Mouse (Mus musculus) C2C12 (cell line): ENCODE measurements around the gene Qtrt1.

Source experiments
- CTCF ChIP-seq: IDR thresholded peaks from one replicate; pipeline ENCODE4 v1.5.1; 2011; ENCODE audit not compliant: control insufficient read depth, insufficient read depth, insufficient read length
- FOSL1 ChIP-seq: IDR thresholded peaks from one replicate; pipeline ENCODE4 v1.8.0; 2011; ENCODE audit warnings: mild to moderate bottlenecking, low read length; ENCODE audit not compliant: poor library complexity, insufficient read depth, severe bottlenecking
- MAX ChIP-seq: IDR thresholded peaks from one replicate; pipeline ENCODE4 v1.6.1; 2011; ENCODE audit warnings: mild to moderate bottlenecking, control low read depth
- MYOD1 ChIP-seq: IDR thresholded peaks from one replicate; pipeline ENCODE4 v1.6.1; 2011; ENCODE audit warnings: low read depth; ENCODE audit not compliant: control insufficient read depth, insufficient read length
- MYOG ChIP-seq: IDR thresholded peaks from one replicate; pipeline ENCODE4 v1.6.1; 2011; ENCODE audit not compliant: control insufficient read depth, insufficient read length; ENCODE audit errors: extremely low read depth
- USF1 ChIP-seq: IDR thresholded peaks from one replicate; pipeline ENCODE4 v1.6.1; 2011; ENCODE audit warnings: low read depth, mild to moderate bottlenecking, control low read depth, moderate library complexity

DNA sequence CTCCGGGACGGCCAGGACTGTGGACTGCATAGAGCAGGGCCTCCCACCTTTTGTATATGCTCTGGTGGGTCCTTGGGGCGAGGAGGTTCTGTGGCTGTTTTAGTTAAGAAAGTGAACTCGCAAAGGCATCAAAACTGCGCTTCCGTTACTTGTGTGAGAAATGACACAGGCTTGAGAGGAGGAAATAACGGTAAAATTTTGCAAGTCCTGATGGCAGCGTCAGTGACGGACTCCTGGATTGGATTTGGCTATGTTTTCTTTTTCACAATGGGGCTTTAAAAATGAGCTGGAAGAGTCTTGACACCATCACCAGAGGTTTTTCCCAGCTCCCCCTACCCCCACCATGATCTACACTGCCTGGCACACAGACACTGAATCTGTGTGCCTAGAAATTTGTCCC lies 10.6 kb upstream of the Qtrt1 start:
- TF ChIP-seq MYOG (no peak), CTCF (no peak), USF1 (no peak), MYOD1 (no peak), MAX (no peak), FOSL1 (no peak)
